Mouse (Mus musculus): ENCODE results near the gene Arf6.

Gene Arf6

DNA sequence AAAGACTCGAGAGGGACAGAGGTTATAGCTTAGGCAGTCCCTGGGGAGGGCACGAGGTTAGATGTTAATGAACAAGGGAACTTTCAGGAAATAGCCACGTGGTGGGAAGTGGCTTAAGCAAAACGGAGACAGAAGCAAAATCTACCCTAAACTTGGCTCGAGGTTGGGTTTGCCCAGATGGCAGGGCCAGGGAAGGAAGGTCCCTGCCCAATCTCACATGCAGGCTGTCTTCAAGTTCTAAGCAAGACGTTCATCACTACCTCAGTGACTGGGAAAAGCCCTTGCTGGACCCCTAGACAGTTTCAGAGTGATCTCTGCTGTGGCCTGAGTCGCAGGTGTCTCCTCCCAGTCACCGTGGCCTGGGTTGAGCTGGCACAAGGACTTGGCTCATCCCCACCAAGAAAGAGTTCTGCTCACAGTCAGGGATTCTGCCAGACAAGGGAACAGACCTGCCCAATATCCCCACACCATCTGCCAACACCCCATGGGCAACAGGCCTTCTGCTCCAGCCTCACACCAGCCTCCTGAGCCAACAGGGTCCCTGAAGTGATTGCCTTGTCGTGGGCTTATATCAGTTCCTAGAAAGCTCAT, 45.8 kb downstream of the Arf6 start:
- DNase-seq = peak; percentile 91

DNA sequence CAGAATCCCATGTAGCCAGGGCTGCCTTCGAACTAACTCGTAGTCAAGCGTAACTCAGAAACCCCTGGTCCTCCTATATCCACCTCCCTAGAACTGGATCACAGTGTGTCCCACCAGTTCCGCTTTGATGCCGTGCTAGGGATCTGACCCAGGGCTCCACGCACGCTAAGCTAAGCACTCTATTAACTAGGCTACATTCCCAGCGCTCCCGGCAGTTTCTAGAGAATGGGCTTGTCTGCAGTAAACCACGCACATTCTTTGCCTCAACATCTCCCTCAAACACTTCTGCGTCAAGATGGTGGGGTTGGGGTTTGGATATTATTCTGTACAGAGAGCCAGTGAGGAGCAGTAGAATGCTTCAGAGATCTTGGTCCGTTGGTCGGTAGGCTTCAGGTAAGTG, 46.7 kb downstream of the Arf6 start:
- DNase-seq = no peak

DNA sequence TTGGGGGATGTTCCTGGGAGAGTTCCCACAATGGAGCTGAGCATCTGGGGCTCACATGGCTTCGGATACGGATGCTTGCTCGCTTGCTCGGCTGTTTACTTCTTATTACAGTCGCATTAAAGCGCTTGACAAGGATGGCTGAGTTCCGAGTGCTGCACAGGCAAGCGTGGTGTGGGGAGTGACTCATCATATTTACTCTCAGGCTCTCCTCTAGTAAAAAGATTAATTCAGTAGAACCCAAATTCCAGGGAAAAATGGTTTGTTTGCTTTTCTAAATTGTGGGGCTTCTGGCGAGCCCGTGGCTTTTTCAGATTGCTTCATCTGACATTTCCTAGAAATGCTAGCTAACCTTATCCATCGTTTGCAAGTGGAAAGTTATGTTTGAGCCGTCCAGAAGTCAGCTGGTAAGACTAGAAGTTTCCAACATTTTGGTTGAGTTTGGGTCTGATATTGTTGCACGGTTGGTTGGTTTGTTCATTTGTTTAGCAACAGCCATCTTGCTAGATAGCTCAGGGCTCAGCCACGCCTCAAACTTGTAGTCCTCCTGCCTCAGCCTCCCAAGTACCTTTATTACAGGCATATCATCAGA, 47.2 kb downstream of the Arf6 start:
- DNase-seq = no peak

DNA sequence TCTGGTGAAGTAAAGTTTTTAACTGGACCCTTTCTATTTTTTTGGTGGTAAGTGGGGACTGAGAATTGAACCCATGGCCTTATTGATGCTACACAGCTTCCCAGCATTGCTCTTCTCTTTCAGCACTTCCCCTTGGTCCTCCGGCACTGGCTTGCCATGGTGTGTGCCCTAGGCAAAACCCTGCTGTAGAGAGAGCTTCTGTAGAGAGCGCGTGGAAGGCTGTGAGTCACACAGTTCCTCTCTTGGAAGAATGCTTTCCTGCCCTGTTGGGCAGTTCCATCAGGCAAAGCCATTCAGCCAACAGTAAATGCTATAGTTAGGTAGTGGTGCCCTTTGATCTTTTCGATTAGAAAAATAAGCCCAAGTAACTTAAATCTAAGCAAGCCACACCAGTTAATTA, 47.7 kb downstream of the Arf6 start:
- DNase-seq = no peak

DNA sequence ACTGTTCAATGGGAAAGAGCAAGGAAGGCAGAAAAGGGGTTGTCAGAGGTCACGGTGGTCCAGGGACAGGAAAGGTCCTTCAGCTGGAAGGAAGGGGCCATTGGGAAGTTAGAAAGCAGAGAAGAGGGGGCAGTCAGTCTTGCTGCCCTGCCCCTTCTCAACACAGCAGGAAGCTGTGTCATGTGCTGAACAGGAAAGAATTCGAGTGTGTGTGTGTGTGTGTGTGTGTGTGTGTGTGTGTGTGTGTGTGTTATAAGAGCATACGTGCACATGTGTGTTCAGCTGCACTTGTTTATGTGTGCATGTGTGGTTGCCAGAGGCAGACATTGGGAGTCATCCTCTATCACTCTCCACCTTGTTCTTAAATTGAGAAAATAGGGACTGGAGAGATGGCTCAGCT, 48.8 kb downstream of the Arf6 start:
- DNase-seq = no peak

DNA sequence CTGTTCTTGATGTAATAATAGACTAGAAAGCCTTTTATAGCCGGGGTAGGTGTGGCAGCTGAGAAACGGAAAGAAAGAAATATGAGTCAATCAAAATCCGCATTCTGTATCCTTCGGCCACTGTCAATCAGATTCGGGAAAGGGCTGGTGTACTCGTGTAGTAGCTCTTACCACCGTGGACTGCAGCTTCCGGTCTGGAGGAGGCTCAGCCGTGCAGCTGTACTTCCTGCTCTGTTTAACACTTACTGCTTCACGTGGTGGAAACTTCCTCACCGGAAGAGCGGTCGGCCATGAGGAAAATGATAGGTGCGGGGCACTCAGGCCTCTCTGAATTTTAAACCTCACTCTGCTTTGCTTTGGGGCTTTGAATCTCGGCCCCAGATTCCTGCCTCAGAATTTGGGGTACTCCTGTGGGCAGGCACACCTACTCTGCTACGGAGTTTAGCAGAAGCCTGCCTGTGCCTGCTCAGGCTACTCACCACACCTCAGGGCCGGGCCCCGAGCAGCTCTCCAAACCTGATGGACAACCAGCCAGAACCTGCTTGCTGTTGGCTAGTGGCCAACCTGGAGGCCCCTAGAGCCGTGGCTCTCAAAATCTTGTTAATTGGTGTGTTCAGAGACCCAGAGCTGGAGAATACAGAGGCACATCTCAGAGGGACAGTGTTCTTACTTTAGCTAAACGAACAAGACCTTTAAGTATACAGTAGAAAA, 51.0 kb downstream of the Arf6 start:
- DNase-seq = no peak
